Mouse (Mus musculus): ENCODE results near the gene Mrps10. TPM values are rescaled to one million over a fixed set of nuclear protein-coding genes. Genes with fewer than 3 reads are reported as not detected.
"Not testable (repeated sequence)": the region's sequence is repeated elsewhere in the genome, so short reads cannot be mapped to it uniquely, and the experiment has no call there.

Mrps10 gene
- polyA plus RNA-seq, 1 experiment from 2014 or later: 77.6 TPM

DNA sequence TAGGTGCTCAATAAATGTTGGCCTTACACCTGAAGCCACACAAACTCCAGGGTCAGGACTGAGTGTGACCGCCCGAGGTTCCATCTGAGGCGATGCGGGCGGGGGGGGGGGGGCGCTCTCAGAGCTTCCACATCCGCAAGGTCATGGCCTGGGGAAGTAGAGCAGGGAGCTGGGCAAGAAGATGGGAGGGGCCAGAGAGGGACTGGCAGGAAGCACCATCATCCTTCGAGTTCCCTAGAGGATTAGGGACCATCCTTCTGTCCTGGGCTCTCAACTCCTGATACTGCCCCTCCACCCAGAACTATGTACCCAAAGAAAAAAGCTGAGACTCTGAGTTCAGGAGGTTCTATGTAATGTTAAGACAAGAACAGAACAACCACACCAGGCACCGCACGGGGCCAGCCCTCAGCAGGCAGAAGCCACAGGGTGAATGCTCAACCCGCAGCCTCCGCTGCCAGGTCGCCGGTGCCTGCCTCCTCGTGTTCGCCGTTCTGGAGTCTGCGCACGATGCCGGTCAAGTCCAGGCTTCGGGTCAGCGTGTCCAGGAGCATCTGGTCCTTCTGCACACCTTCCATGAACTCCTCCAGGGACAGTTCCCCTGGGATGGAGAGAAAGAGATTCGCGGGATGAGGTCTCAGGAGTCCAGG, 25.7 kb downstream of the Mrps10 start:
- H3K9ac ChIP-seq (replicated peaks; ENCODE audit: low read depth, low read length): no peak overlapping the region
- 23% methylated on average over 24 of the region's 24 CpGs for WGBS
- H3K4me1 ChIP-seq (ENCODE audit: control insufficient read depth, insufficient read depth, low read length): no peaks in the 10 kb centered on the region

DNA sequence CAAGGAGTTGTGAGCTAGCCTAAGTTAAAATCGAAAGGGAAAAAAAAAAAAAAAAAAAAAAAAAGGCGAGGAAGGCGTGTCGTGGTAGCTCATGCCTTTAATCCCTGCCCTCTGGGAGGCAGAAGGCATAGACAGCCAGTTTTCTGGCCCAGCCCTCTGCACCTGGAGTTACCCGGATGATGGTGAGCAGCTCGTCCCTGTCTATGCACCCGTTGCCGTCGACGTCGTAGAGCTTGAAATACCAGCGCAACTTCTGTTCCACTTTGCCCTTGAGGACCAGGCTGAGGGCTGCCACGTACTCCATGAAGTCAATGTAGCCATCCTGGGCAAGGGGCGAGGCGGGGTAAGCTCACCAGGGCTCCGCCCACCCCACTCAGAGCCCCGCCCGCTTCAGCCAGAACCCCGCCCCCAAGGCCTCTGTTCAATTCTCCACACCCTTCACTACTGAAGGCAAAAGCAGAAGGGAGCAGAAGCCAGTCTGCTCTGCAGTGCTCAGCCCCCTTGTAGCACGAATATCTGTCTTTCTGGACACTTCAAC, 26.8 kb downstream of the Mrps10 start:
- Histone ChIP-seq H3K9me3 (ENCODE audit: control insufficient read depth, low read length) (no peaks in the 10 kb centered on the region), H3K9ac (replicated peaks; ENCODE audit: low read depth, low read length) (no peak overlapping the region), H3K4me1 (ENCODE audit: control insufficient read depth, insufficient read depth, low read length) (no peaks in the 10 kb centered on the region), H3K36me3 (ENCODE audit: control insufficient read depth, insufficient read depth, low read length) (no peaks in the 10 kb centered on the region), H3K27ac (ENCODE audit: low read depth, low read length) (no peak overlapping the region), H3K4me3 (ENCODE audit: low read depth, low read length) (peak overlapping the region; percentile 3; the same call in 1 of the 2 replicates), H3K4me2 (ENCODE audit: low read depth, low read length) (peak overlapping the region; percentile 24), H3K27me3 (ENCODE audit: control insufficient read depth, insufficient read depth, low read length) (no peaks in the 10 kb centered on the region)
- 6% methylated on average over 18 of the region's 20 CpGs for WGBS
- peak; percentile 44; the same call in 1 of the 2 replicates for ATAC-seq (ENCODE audit: low read depth)

More for the DNA sequence above, 25.7 kb downstream of the Mrps10 start:
- Histone ChIP-seq H3K27me3 (ENCODE audit: control insufficient read depth, insufficient read depth, low read length) (no peaks in the 10 kb centered on the region), H3K4me2 (ENCODE audit: low read depth, low read length) (peak overlapping the region; percentile 24; the same call in 1 of the 2 replicates), H3K36me3 (ENCODE audit: control insufficient read depth, insufficient read depth, low read length) (no peaks in the 10 kb centered on the region), H3K4me3 (ENCODE audit: low read depth, low read length) (no peak overlapping the region), H3K9me3 (ENCODE audit: control insufficient read depth, low read length) (no peaks in the 10 kb centered on the region), H3K27ac (ENCODE audit: low read depth, low read length) (no peak overlapping the region)
- ATAC-seq (ENCODE audit: low read depth): no peak

DNA sequence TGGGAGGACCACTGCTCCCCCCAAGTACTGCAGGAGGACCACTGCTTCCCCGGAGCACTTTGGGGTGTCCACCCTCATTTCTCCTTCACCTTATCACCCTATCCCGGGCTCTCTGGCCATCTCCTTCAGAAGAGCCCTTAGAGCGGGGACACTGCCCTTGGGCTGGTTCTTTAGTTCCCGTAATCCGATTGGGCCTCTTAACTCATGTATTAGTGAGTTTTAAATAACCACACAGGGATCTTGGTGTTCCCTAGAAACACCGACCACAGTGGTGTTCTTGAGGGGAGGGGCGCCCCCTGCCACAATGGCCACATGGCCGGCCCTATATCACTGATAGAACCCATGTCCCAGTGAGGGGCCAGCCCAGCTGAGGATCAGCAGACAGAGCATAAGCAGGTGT, 30.4 kb downstream of the Mrps10 start:
- WGBS: 87% methylated on average over 8 of the region's 8 CpGs

DNA sequence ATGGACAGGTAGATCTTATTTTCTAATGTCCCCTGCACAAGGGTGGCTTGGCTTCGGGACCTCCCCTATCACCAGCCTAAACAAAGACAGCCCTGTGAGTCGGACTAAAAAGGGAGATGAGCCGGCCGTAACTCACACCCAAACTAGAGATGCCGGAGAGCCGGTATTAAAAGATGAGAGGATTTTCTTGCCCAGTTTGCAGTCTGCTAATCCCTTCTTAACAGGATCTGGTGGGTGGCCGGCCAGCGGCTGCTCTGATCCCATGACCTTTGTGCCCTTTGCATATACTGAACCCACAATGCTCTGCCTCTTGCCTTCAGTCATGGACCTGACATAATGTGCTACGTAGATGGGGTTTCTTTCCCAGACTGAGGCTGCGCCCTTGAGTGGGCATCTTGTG, 31.8 kb downstream of the Mrps10 start, which contains the start of gene Guca1a:
Guca1a (minus strand) TSS at position 134 of the 400 bp plus-strand sequence.
- Histone ChIP-seq H3K36me3 (ENCODE audit: control insufficient read depth, insufficient read depth, low read length) (no peaks in the 10 kb centered on the region), H3K4me1 (ENCODE audit: control insufficient read depth, insufficient read depth, low read length) (no peaks in the 10 kb centered on the region), H3K4me3 (ENCODE audit: low read depth, low read length) (no peak within 1 kb of the TSS), H3K27me3 (ENCODE audit: control insufficient read depth, insufficient read depth, low read length) (no peaks in the 10 kb centered on the region), H3K4me2 (ENCODE audit: low read depth, low read length) (no peak within 1 kb of the TSS), H3K9ac (replicated peaks; ENCODE audit: low read depth, low read length) (no peak within 1 kb of the TSS), H3K27ac (ENCODE audit: low read depth, low read length) (no peak within 1 kb of the TSS), H3K9me3 (ENCODE audit: control insufficient read depth, low read length) (no peaks in the 10 kb centered on the region)
- 68% methylated on average over 10 of the region's 10 CpGs for WGBS
- no peak for ATAC-seq (ENCODE audit: low read depth)

More for the DNA sequence above, 30.4 kb downstream of the Mrps10 start:
- no peak overlapping the region for H3K4me3 ChIP-seq (ENCODE audit: low read depth, low read length)
- H3K9me3 ChIP-seq (ENCODE audit: control insufficient read depth, low read length): no peaks in the 10 kb centered on the region
- H3K36me3 ChIP-seq (ENCODE audit: control insufficient read depth, insufficient read depth, low read length): no peaks in the 10 kb centered on the region
- no peak overlapping the region for H3K9ac ChIP-seq (replicated peaks; ENCODE audit: low read depth, low read length)
- no peaks in the 10 kb centered on the region for H3K4me1 ChIP-seq (ENCODE audit: control insufficient read depth, insufficient read depth, low read length)
- ATAC-seq (ENCODE audit: low read depth): no peak
- no peak overlapping the region for H3K4me2 ChIP-seq (ENCODE audit: low read depth, low read length)
- no peaks in the 10 kb centered on the region for H3K27me3 ChIP-seq (ENCODE audit: control insufficient read depth, insufficient read depth, low read length)
- no peak overlapping the region for H3K27ac ChIP-seq (ENCODE audit: low read depth, low read length)

DNA sequence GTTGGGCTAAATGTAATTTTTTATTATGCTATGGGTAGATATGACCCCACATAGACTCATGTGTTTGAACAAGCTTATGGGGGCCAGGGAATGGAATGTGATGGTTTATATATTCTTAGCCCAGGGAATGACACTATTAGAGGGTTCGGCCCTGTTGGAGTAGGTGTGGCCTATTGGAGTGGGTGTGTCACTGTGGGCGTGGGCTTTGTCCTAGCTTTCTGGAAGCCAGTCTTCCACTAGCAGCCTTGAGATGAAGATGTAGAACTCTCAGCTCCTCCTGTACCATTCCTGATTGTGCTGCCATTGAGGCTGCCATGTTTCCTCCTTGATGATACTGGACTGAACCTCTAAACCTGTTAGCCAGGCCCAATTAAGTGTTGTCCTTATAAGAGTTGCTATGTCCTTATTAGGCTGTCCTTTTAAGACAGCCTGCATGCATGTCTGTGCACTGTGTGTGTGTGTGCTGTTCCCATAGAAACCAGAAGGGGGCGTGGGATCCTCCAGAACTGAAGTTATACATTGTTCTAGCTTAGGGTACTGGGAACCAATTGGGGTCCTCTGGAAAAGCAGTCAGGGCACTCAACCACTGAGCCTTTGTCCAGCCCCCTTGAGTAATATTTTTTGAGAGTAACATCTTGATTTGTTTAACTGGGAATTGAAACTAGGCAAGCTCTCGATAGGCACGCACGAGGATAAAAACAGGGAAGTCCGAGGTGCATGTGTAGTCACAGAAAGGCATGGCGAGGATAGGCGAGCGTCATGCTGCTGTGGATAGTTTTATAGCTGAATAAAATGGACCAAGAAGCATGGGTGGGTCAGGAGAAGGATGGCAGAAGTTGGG, 39.2 kb downstream of the Mrps10 start:
- Histone ChIP-seq H3K9me3 (ENCODE audit: control insufficient read depth, low read length) (no peaks in the 10 kb centered on the region), H3K4me1 (ENCODE audit: control insufficient read depth, insufficient read depth, low read length) (no peaks in the 10 kb centered on the region), H3K9ac (replicated peaks; ENCODE audit: low read depth, low read length) (no peak overlapping the region), H3K27me3 (ENCODE audit: control insufficient read depth, insufficient read depth, low read length) (peaks cover 12% of the 10 kb centered on the region), H3K4me3 (ENCODE audit: low read depth, low read length) (no peak overlapping the region), H3K36me3 (ENCODE audit: control insufficient read depth, insufficient read depth, low read length) (no peaks in the 10 kb centered on the region), H3K27ac (ENCODE audit: low read depth, low read length) (no peak overlapping the region), H3K4me2 (ENCODE audit: low read depth, low read length) (no peak overlapping the region)
- WGBS: 67% methylated on average over 10 of the region's 10 CpGs
- ATAC-seq (ENCODE audit: low read depth): no peak

DNA sequence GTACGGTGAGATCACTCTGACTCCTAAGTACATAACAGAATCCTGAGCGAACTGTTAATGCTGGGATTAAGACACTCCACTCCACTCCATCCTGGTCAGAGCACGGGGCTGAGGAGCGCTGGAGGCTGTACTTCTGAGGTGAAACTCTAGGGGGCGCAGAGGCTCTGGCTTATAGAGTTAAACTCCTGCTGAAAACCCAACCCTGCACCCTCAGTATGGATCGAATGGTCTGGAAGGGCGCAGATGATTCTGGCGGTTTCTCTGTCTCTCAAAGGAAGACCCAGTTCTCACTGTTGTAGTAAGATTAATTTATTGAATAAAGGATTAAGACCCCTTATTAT, 39.8 kb downstream of the Mrps10 start:
- no peak overlapping the region for H3K4me2 ChIP-seq (ENCODE audit: low read depth, low read length)
- H3K9me3 ChIP-seq (ENCODE audit: control insufficient read depth, low read length): no peaks in the 10 kb centered on the region
- no peak overlapping the region for H3K4me3 ChIP-seq (ENCODE audit: low read depth, low read length)
- peak; percentile 65; the same call in 1 of the 2 replicates for ATAC-seq (ENCODE audit: low read depth)
- peaks cover 12% of the 10 kb centered on the region for H3K27me3 ChIP-seq (ENCODE audit: control insufficient read depth, insufficient read depth, low read length)
- H3K36me3 ChIP-seq (ENCODE audit: control insufficient read depth, insufficient read depth, low read length): no peaks in the 10 kb centered on the region
- 25% methylated on average over 8 of the region's 8 CpGs for WGBS
- no peak overlapping the region for H3K27ac ChIP-seq (ENCODE audit: low read depth, low read length)
- H3K9ac ChIP-seq (replicated peaks; ENCODE audit: low read depth, low read length): no peak overlapping the region
- no peaks in the 10 kb centered on the region for H3K4me1 ChIP-seq (ENCODE audit: control insufficient read depth, insufficient read depth, low read length)

DNA sequence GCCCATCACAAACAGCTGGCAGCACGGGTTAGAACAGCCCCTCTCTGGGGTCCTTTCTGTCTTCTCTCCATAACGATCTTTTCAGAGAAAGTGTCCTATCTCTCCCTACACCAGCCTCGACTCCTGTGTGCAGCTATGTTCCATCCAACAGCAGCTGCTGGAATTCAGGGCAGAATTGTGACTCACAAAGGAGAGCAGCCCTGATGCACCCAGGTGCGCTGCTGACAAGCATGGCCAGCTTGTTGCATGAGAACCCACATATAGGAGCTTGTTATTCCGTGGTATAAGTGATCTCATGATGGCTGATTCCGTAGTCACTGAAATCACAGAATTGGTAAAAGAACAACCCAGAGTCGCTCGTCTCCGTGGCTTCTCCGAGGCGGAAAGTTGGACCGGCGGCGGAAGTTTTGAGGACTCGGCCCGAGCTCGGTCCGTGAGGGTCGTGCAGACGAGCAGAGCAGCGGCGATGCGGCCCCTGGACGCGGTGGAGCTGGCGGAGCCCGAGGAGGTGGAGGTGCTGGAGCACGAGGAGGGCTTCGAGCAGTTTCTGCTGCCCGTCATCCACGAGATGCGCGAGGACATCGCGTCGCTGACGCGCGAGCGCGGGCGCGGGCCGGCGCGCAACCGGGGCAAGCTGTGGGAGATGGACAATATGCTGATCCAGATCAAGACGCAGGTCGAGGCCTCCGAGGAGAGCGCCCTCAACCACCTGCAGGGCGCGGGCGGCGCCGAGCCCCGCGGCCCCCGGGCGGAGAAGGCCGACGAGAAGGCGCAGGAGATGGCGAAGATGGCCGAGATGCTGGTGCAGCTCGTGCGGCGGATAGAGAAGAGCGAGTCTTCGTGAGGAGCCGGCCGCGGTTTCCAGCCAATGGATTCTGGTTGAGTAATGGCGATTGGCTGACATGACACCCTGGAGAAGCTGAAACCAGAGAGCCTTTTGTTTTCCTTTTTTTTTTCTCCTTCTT, 41.5 kb downstream of the Mrps10 start:
- 4% methylated on average over 66 of the region's 74 CpGs for WGBS

DNA sequence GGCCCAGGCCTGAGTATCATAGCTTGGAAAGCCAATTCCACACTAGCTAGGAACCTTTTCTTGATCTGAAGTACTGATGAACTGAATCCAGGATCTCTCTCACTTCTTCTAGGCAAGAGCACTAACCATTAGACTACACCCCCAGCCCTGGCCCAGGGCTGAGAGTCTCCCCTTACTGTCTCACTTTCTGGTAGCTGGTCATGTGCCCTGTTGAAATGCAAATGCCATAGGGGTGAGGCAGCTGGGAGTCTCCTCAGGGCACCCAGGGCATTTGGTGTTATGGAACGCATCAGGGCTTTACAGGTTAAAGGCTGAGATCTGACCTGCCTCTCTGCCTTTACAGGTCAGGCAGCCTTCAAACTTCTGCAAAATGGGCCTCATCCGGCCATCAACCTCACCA, 51.5 kb downstream of the Mrps10 start:
- no peaks in the 10 kb centered on the region for H3K4me1 ChIP-seq (ENCODE audit: control insufficient read depth, insufficient read depth, low read length)
- no peak overlapping the region for H3K27ac ChIP-seq (ENCODE audit: low read depth, low read length)
- H3K36me3 ChIP-seq (ENCODE audit: control insufficient read depth, insufficient read depth, low read length): no peaks in the 10 kb centered on the region
- H3K9me3 ChIP-seq (ENCODE audit: control insufficient read depth, low read length): no peaks in the 10 kb centered on the region
- WGBS: 68% methylated on average over 2 of the region's 2 CpGs
- no peak for ATAC-seq (ENCODE audit: low read depth)
- no peak overlapping the region for H3K4me2 ChIP-seq (ENCODE audit: low read depth, low read length)
- H3K9ac ChIP-seq (replicated peaks; ENCODE audit: low read depth, low read length): no peak overlapping the region
- no peaks in the 10 kb centered on the region for H3K27me3 ChIP-seq (ENCODE audit: control insufficient read depth, insufficient read depth, low read length)
- no peak overlapping the region for H3K4me3 ChIP-seq (ENCODE audit: low read depth, low read length)

More for the DNA sequence above, 41.5 kb downstream of the Mrps10 start:
- H3K9ac ChIP-seq (replicated peaks; ENCODE audit: low read depth, low read length): peak overlapping the region; percentile 28; the same call in 1 of the 2 replicates
- H3K9me3 ChIP-seq (ENCODE audit: control insufficient read depth, low read length); H3K36me3 ChIP-seq (ENCODE audit: control insufficient read depth, insufficient read depth, low read length); H3K27ac ChIP-seq (ENCODE audit: low read depth, low read length); H3K4me1 ChIP-seq (ENCODE audit: control insufficient read depth, insufficient read depth, low read length): not testable (repeated sequence)
- H3K4me2 ChIP-seq (ENCODE audit: low read depth, low read length): peak overlapping the region; percentile 46
- peaks cover 12% of the 10 kb centered on the region for H3K27me3 ChIP-seq (ENCODE audit: control insufficient read depth, insufficient read depth, low read length)
- ATAC-seq (ENCODE audit: low read depth): peak; percentile 44
- peak overlapping the region; percentile 28 for H3K4me3 ChIP-seq (ENCODE audit: low read depth, low read length)
